Mouse (Mus musculus) ES-E14 (cell line): ENCODE results near the gene Sestd1.

ENCODE experiments used
- CHD2 ChIP-seq: IDR thresholded peaks from 2 replicates; pipeline ENCODE4 v1.6.1; 2014; ENCODE audit warnings: mild to moderate bottlenecking, low read depth, low read length, inconsistent platforms
- HCFC1 ChIP-seq: IDR thresholded peaks from 2 replicates; pipeline ENCODE4 v1.6.1; 2012; ENCODE audit warnings: low read length, inconsistent platforms, borderline replicate concordance; ENCODE audit not compliant: insufficient read depth
- MAFK ChIP-seq: IDR thresholded peaks from 2 replicates; pipeline ENCODE4 v1.6.1; 2014; ENCODE audit warnings: mild to moderate bottlenecking, low read depth, low read length, inconsistent platforms; ENCODE audit not compliant: insufficient read depth
- ZC3H11A ChIP-seq: IDR thresholded peaks from 2 replicates; pipeline ENCODE4 v1.6.1; 2012; ENCODE audit warnings: low read depth, mild to moderate bottlenecking, inconsistent platforms, low read length, borderline replicate concordance

DNA sequence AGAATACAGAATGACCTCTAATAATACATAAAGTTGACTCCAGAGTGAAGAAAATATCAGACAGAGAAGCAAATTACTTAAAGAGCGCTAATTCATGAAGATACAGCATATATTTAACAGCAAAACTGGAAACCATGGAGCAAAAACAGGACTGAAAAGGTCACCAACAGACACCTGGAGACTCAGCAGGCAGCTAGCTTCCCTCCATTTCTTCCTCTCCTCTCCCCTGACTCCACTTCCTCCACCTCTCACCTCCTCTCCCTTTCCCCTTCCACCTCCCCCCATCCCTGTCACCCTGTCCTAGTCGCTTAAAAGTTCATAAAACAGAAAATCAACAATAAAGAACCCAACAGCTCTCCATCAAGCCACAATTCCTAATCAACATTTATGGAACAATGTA lies 13.5 kb downstream of the Sestd1 start:
- TF ChIP-seq ZC3H11A (no peak), CHD2 (no peak), HCFC1 (no peak), MAFK (no peak)
